Mouse (Mus musculus): ENCODE measurements at regions not wholly inside any gene's neighbourhood (a gene's known extent, or its start where the extent isn't known, plus 50 kb on each side); places are given as distances from the start of the nearest gene placed in this dataset.

DNA sequence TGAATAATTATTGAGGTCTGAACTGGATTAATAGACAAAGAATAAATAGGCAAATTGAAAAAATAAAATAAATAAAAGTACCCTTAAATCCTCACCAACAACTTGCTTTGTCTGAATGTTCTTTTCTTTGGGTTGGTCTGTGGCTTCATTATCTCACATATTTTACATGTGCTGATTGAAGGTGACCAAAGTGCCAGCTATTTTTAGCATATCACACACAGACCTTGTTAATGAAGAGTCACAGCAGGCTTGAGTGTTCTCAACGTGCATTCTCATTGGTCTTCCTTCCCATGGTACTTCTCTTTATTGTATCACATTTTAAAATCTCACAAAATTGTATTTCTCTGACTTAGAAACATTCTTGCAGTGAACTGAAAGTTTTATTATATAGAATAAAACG, 59.7 kb upstream of the Sstr1 start:
- no peak for TF ChIP-seq POLR2A (IDR thresholded peaks at IDR 0.05; ENCODE audit: low read depth, low read length)
- no peak for TF ChIP-seq ELF1 (IDR thresholded peaks at IDR 0.05; ENCODE audit: low read depth, low read length)
- TF ChIP-seq IRF4 (IDR thresholded peaks at IDR 0.05; ENCODE audit: low read depth, low read length), result no peak
- no peak for TF ChIP-seq ZNF384 (IDR thresholded peaks at IDR 0.05; ENCODE audit: low read depth, low read length)
- no peak for TF ChIP-seq JUND (conservative IDR thresholded peaks at IDR 0.05; ENCODE audit: low read depth, low read length)
- TF ChIP-seq CTCF (conservative IDR thresholded peaks at IDR 0.05 in 1 of 2, IDR thresholded peaks at IDR 0.05 in 1 of 2; ENCODE audit: low read depth in 2 of 2, low read length in 2 of 2), result no peak
- TF ChIP-seq EP300 (IDR thresholded peaks at IDR 0.05; ENCODE audit: low read length), result no peak
- no peak for TF ChIP-seq POLR2AphosphoS2 (IDR thresholded peaks at IDR 0.05; ENCODE audit: low read depth, low read length)
- no peak for TF ChIP-seq MAX (IDR thresholded peaks at IDR 0.05; ENCODE audit: low read length)
- TF ChIP-seq MAFK (IDR thresholded peaks at IDR 0.05; ENCODE audit: insufficient replicate concordance, low read length), result no peak
- TF ChIP-seq CHD2 (IDR thresholded peaks at IDR 0.05; ENCODE audit: low read length), result no peak
- no peak for TF ChIP-seq ZC3H11A (IDR thresholded peaks at IDR 0.05; ENCODE audit: low read depth, low read length)
- no peak for TF ChIP-seq KAT2A (IDR thresholded peaks at IDR 0.05; ENCODE audit: insufficient replicate concordance, low read length)
